Mouse (Mus musculus) cortical plate, adult 2 months (tissue): Measurements from ENCODE around the gene Ceacam19.

ENCODE experiments used
- CTCF ChIP-seq: fragments of 200-500 bp; IDR thresholded peaks from 2 replicates; pipeline ENCODE4 v1.5.1; 2011; ENCODE audit warnings: mild to moderate bottlenecking, control low read depth, low read length; ENCODE audit not compliant: insufficient read depth; ENCODE audit errors: extremely low read depth
- POLR2A ChIP-seq: fragments of 200-500 bp; IDR thresholded peaks from 2 replicates; pipeline ENCODE4 v1.6.1; 2011; ENCODE audit warnings: mild to moderate bottlenecking, low read length, control low read depth; ENCODE audit not compliant: insufficient read depth; ENCODE audit errors: extremely low read depth

DNA sequence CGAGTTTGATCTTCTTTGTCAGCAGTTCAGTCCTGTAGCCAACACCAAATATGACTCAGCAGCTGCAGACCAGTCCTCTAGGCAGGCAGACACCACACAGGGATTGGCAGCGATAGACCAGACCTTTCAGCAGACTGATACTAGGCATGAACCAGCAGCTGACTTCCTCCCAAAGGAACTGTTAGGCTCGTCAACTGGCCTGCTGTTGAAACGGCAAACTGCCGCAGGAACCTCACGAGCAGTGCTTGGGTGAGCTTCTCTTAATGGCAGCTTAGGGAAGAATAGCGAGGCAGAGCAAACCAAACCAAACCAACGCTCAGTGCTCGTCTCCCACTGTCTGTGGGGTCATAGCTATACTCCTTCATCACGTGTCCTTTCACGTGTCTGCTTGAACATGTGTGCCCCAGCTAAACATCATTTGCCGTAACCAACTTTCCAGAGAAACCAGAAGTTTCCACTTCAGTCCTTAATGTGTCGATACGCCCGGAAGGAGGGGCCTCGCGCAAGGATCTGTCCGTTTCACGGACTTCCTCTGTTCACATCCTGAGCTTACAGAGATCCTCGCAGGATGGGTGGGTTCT, 47.5 kb upstream of the Ceacam19 start:
- TF ChIP-seq CTCF (no peak), POLR2A (no peak)
